Mouse (Mus musculus) adrenal gland, postnatal 36 days (tissue): ENCODE measurements at regions not wholly inside any gene's neighbourhood (a gene's known extent, or its start where the extent isn't known, plus 50 kb on each side); places are given as distances from the start of the nearest gene placed in this dataset. TPM values are rescaled to one million over a fixed set of nuclear protein-coding genes. Genes with fewer than 3 reads are reported as not detected.
A peak's percentile ranks its signal among the peaks of the same experiment; 100 is the strongest.

Source experiments
- DNase-seq, 2 experiments: peaks; one replicate each; pipeline ENCODE4 v3.0.0; 2021; ENCODE audit warnings: mixed read lengths in 1 of 2
- microRNA-seq: library from miRNA; unstranded; fragments of <30 nt; microRNA quantifications from one replicate; pipeline ENCODE4 v1.2.0, GENCODE M21; 2021

- DNase-seq = no peak
Measured at GRCm38 (mm10) chr8:44094818-44095217, 385.0 kb upstream of the Adam34 start.

- no peak for DNase-seq
Measured at GRCm38 (mm10) chr8:44093491-44093890, 383.6 kb upstream of the Adam34 start.

- DNase-seq = no peak
Measured at GRCm38 (mm10) chr8:44082057-44082456, 372.2 kb upstream of the Adam34 start.

GRCm38 (mm10) chr8:44058846-44059245, 349.0 kb upstream of the Adam34 start:
- no peak for DNase-seq

- no peak for DNase-seq
Measured at GRCm38 (mm10) chr8:44042572-44043355, 332.9 kb upstream of the Adam34 start.

GRCm38 (mm10) chr8:44034211-44034610, 324.4 kb upstream of the Adam34 start:
- no peak for DNase-seq

- DNase-seq = no peak
Measured at GRCm38 (mm10) chr8:44031376-44031775, 321.5 kb upstream of the Adam34 start.

- DNase-seq = no peak
Measured at GRCm38 (mm10) chr8:44030972-44031371, 321.1 kb upstream of the Adam34 start.

- DNase-seq = no peak
Measured at GRCm38 (mm10) chr8:44027738-44028137, 317.9 kb upstream of the Adam34 start.

- DNase-seq = peak; percentile 44 to 62
Measured at GRCm38 (mm10) chr8:44025926-44026325, 316.1 kb upstream of the Adam34 start.

- DNase-seq = no peak
Measured at GRCm38 (mm10) chr8:44024028-44024427, 314.2 kb upstream of the Adam34 start.

Small RNA genes lying in the stretch of these regions (microRNA-seq; reads per million reads assigned to microRNA genes)
- not detected for gene Gm24591
